Mouse (Mus musculus): Measurements from ENCODE around the gene Agtr1a.

Agtr1a gene

GRCm38 (mm10) chr13:30336148-30336801, at the start of gene Agtr1a:
Agtr1a (plus strand) TSS chr13:30336441.
- in situ Hi-C loops (cut with MboI; ENCODE audit: unreplicated experiment in 2 of 2): no loop called here

DNA sequence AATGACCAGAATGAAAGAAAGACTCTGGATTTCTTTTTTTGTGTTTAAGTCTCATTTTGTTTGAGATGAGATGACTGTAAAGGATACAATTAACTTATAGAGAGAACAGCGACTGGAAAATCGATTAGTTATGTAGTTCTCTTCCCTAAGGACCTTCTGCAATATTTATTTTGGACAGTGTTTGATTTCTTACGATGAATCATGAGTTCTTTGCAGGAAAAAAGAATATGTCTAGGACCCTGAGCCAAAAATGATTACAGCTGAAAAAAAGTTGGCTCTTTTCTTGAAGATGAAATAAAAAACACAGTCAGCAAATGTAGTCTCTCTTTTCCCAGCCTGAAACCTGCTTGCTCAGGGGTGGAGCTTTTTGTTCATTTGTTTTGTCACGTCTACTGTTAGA, 26.0 kb upstream of the Agtr1a start:
- in situ Hi-C loops (cut with MboI; ENCODE audit: unreplicated experiment in 2 of 2): no loop called here

DNA sequence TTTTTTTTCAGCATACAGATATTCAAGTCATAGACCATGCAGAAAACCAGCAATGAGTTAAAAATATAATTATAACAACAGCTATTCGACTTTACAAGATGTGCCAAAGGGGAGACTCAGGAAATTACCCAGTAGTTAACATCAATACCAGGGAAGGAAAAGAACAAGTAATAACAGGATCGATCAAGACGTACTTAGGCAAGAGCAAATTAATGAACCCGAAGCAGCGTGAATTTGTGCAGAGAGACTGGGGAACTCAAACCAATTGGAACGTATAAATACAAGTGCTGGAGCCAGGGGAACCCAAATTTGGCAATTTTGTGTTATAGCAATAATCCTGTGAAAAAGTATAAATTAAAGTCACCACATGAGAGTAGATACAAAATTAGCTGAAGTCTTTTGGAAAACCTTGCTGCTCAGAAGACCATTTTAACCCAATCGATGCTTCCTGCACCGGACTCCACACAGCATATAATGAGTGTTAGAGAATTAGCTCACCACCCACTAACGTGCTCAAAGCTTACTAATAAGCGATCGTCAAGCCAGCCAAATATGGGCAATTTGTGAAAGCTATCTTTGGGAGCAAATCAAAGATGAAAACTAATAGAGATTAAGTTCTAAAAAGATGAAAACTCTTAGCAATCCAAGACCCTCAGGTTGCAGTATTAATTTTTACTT, 11.4 kb upstream of the Agtr1a start:
- in situ Hi-C loops (cut with MboI; ENCODE audit: unreplicated experiment in 2 of 2): no loop called here

DNA sequence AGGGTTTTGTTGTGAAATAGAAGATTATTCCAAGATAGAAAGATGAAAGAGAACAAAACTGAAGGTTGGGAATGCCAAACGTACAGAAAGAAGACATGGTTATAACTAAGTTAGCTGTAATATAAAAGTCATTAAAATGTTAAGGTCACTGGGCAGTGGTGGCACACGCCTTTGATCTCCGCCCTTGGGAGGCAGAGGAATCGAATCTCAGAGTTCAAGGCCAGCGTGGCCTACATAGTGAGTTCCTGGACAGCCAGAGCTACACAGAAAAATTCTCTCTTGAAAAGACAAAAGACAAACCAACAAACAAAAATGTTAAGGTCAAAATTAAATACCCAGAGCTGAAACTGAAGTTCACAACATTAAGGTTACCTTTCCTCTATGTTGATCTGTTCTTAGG, 5.2 kb upstream of the Agtr1a start:
- in situ Hi-C loops (cut with MboI; ENCODE audit: unreplicated experiment in 2 of 2): no loop called here

GRCm38 (mm10) chr13:30331851-30332250, 4.4 kb upstream of the Agtr1a start:
- in situ Hi-C loops (cut with MboI; ENCODE audit: unreplicated experiment in 2 of 2): no loop called here

GRCm38 (mm10) chr13:30332581-30332980, 3.7 kb upstream of the Agtr1a start:
- in situ Hi-C loops (cut with MboI; ENCODE audit: unreplicated experiment in 2 of 2): no loop called here

DNA sequence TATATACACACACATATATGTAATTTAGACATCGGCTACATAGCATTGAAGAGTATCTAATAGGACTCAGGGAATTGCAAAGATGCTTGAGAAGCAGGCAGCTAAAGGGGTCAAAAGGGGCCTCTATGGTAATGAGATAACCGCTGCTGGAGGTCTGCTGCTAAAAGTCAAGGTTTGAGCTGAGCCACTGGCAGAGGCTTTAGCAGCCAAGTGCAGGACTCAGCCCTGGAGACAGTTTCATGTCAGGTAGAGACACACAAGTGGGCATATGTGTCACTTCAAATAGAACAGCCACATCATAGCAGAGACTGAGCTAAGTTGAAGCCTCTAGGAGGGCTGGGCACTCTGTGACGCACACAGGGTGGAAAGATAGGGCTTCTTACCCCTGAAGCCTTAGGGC, 1.6 kb upstream of the Agtr1a start:
- in situ Hi-C loops (cut with MboI; ENCODE audit: unreplicated experiment in 2 of 2): no loop called here

DNA sequence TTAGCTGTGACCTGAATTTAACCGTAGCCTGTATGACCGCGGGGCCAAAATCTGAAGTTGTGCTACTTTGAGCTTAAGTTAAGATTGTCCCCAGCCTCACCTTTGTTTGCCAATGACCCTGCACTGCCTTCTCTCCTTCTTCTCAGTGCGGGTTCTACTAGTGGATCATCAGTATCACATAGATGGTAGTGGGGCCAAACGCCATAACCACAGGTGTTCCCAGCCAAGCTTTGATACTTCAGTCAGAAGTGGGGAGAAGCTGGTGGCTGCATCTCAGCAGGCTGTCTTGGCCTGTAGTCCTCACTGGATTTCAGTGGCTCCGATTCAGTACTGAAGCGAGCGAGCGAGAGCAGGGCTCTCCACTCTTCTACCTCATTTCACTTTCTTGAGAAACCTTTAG, 672 bp downstream of the Agtr1a start:
- in situ Hi-C loops (cut with MboI; ENCODE audit: unreplicated experiment in 2 of 2): no loop called here

DNA sequence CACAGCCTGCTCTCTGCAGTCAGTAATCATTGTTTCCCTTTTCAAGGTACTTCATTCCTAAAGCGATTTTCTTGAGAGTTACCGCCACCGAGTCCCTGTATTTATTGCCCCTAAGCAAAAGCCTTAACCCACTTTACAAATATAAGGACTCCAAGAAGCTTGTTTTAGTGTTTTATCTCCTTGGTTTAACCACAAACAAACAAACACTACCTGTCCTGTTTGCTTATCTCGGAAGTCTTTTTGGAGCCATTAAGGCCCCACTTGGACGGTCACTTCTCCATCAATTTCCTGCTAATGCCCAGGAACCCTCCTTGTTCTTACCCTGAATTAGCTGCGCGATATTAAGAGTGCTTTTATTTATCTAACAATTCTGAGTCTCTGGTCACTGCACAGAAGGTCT, 1.4 kb downstream of the Agtr1a start:
- in situ Hi-C loops (cut with MboI; ENCODE audit: unreplicated experiment in 2 of 2): no loop called here

- in situ Hi-C loops (cut with MboI; ENCODE audit: unreplicated experiment in 2 of 2): no loop called here
These were observed 2.3 kb downstream of the Agtr1a start for GRCm38 (mm10) chr13:30338576-30338975.

DNA sequence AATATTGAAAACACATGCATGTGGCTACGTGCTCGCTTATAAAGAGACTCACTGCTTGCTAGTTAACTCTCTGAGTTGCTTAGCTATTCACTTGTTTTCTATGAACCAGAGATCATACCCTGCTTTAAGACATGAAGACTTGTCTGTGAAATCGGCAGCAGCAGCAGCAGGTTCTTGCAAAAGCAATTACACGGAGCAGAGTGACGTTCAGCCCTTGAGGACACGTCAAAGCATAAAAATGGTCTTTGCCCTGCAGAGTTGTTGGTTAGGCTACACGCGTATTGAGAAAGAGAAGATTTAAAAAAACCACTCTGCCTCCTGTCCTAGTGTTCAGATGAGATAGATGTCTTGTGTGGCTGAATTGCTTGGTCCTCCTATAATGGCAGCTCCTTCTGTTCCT, 3.7 kb downstream of the Agtr1a start:
- in situ Hi-C loops (cut with MboI; ENCODE audit: unreplicated experiment in 2 of 2): no loop called here

- in situ Hi-C loops (cut with MboI; ENCODE audit: unreplicated experiment in 2 of 2): no loop called here
These were observed 6.0 kb downstream of the Agtr1a start for GRCm38 (mm10) chr13:30341987-30342898.

DNA sequence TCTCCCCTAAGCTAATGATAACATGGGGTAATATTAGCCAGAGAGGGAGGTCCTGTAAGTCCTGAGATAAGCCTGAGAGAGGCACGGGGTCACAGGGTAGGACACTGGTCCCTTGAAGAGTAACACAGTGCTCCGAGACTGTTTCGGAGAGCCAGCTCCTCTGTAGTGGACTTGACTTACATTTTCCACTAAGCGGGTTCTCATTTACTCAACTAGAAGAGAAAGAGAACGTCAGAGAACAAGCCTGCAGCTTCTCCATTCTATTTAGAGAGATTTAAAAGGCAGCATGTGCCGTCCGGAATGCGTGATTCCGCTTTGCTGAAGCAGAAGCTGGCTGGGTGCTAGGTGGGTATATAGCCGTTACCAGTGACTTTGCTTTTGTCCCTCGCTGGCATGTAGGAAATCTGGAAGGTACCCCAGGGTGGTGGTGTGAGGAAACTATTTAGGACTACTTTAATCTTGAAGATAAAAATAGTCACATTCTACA, 9.2 kb downstream of the Agtr1a start:
- in situ Hi-C loops (cut with MboI; ENCODE audit: unreplicated experiment in 2 of 2): no loop called here

DNA sequence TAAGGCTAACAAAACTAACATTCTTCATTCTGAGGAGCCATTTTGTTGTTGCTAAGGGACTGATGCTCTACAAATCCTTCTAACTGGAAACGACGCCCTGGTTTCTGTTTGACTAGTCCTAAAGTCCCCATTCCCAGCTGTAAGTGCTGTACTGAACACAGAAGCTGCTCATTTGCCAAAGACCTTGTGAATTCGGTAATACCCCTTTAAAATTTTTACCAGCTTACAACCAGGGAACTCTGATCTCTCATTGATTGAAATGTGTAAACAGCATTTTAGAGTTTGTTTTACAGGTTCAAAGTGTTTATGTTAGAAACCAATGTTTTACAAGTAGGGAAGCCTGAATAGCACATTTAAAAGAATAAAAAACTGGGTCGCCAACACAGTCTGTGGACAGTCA, 10.6 kb downstream of the Agtr1a start:
- in situ Hi-C loops (cut with MboI; ENCODE audit: unreplicated experiment in 2 of 2): no loop called here

GRCm38 (mm10) chr13:30348306-30348705, 12.1 kb downstream of the Agtr1a start:
- in situ Hi-C loops (cut with MboI; ENCODE audit: unreplicated experiment in 2 of 2): no loop called here

GRCm38 (mm10) chr13:30351966-30352365, 15.7 kb downstream of the Agtr1a start:
- in situ Hi-C loops (cut with MboI; ENCODE audit: unreplicated experiment in 2 of 2): no loop called here

DNA sequence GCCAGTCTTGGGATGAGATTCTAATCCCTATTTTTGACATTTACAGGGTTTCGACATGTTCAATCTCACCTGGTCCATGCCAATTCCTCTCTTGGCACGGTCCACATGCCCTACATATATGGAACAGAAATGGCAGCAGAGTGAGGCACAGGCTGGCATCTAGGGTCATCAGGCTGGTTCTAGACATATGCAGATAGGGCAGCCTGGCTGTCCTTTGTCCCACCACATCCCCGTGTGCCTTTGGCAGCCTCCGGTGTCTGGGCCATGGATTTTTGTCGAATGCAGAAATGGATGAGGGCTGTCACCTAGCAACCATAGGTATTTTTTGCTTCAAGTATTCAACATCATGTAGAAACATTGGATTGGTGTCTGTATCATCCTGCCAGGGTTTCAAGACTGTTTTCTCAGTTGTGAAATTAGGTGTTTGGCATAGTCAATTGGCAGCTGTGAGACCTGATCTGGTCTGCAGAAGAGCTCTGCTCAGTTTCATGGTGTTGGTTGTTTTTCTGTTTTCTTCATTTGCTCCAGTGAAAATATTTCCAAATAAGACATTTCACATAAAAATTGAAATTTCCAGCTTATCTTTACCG, 18.8 kb downstream of the Agtr1a start:
- in situ Hi-C loops (cut with MboI; ENCODE audit: unreplicated experiment in 2 of 2): no loop called here

- in situ Hi-C loops (cut with MboI; ENCODE audit: unreplicated experiment in 2 of 2): no loop called here
These were observed 19.7 kb downstream of the Agtr1a start for GRCm38 (mm10) chr13:30355979-30356378.

- in situ Hi-C loops (cut with MboI; ENCODE audit: unreplicated experiment in 2 of 2): no loop called here
These were observed 22.4 kb downstream of the Agtr1a start for GRCm38 (mm10) chr13:30358456-30359168.

GRCm38 (mm10) chr13:30359886-30360285, 23.6 kb downstream of the Agtr1a start:
- in situ Hi-C loops (cut with MboI; ENCODE audit: unreplicated experiment in 2 of 2): no loop called here
